Mouse (Mus musculus) MEL (cell line): ENCODE results near the gene Inpp4b. TPM values are rescaled to one million over a fixed set of nuclear protein-coding genes. Genes with fewer than 3 reads are reported as not detected.

Experiments used
- DNase-seq: peaks from one replicate; pipeline ENCODE4 v3.0.0; 2011; ENCODE audit warnings: low read depth, low spot score
- H3K27ac ChIP-seq: 2 replicates; pipeline ENCODE4 v1.5.1; 2012; ENCODE audit warnings: low read depth, mild to moderate bottlenecking, control low read depth, low read length, moderate library complexity; ENCODE audit not compliant: control insufficient read depth
- H3K27me3 ChIP-seq, 2 experiments: fragments of 150-350 bp in 1 of 2; sonication (generic) in 1 of 2; 2 replicates each; pipeline ENCODE4 v1.6.1; 2012; ENCODE audit warnings: low read length in 2 of 2, mild to moderate bottlenecking in 2 of 2, improper control_type of control experiment in 1 of 2, moderate library complexity in 1 of 2; ENCODE audit not compliant: insufficient read depth in 2 of 2, control insufficient read depth in 1 of 2
- H3K36me3 ChIP-seq, 2 experiments: 2 replicates each; pipeline ENCODE4 v1.6.1; 2012 to 2014; ENCODE audit warnings: low read length in 2 of 2, improper control_type of control experiment in 1 of 2, inconsistent platforms in 1 of 2, mild to moderate bottlenecking in 1 of 2; ENCODE audit not compliant: insufficient read depth in 2 of 2, control insufficient read depth in 1 of 2
- H3K4me1 ChIP-seq, 2 experiments: fragments of 150-350 bp in 1 of 2; sonication (generic) in 1 of 2; 2 replicates each; pipeline ENCODE4 v1.6.1; 2012; ENCODE audit warnings: low read length in 2 of 2, improper control_type of control experiment in 1 of 2, mild to moderate bottlenecking in 1 of 2; ENCODE audit not compliant: insufficient read depth in 2 of 2, control insufficient read depth in 1 of 2
- H3K4me3 ChIP-seq, 2 experiments: fragments of 150-350 bp in 1 of 2; sonication (generic) in 1 of 2; 2 replicates each; pipeline ENCODE4 v1.5.1; 2012; ENCODE audit warnings: low read depth in 2 of 2, low read length in 2 of 2, mild to moderate bottlenecking in 2 of 2, moderate library complexity in 2 of 2, control low read depth in 1 of 2, improper control_type of control experiment in 1 of 2; ENCODE audit not compliant: control insufficient read depth in 1 of 2, insufficient read depth in 1 of 2
- H3K79me2 ChIP-seq: 2 replicates; pipeline ENCODE4 v1.6.1; 2012; ENCODE audit warnings: mild to moderate bottlenecking, low read length, moderate library complexity; ENCODE audit not compliant: control insufficient read depth, poor library complexity, insufficient read depth
- H3K9ac ChIP-seq: 2 replicates; pipeline ENCODE4 v1.6.1; 2012; ENCODE audit warnings: low read depth, mild to moderate bottlenecking, control low read depth, low read length, moderate library complexity; ENCODE audit not compliant: control insufficient read depth, poor library complexity, severe bottlenecking
- H3K9me3 ChIP-seq: fragments of 150-350 bp; sonication (generic); replicated peaks from 2 replicates; pipeline ENCODE4 v1.6.1; 2012; ENCODE audit warnings: mild to moderate bottlenecking, low read length, improper control_type of control experiment, moderate library complexity; ENCODE audit not compliant: insufficient read depth
- CHD2 ChIP-seq: IDR thresholded peaks from 2 replicates; pipeline ENCODE4 v1.6.1; 2011; ENCODE audit warnings: low read length, improper control_type of control experiment
- CTCF ChIP-seq, 3 experiments: IDR thresholded peaks in 2 of 3; conservative IDR thresholded peaks in 1 of 3; 2 replicates each; pipeline ENCODE4 v1.5.1; 2011 to 2012; ENCODE audit warnings: low read length in 3 of 3, low read depth in 2 of 3, mild to moderate bottlenecking in 2 of 3, improper control_type of control experiment in 1 of 3, inconsistent platforms in 1 of 3, mixed read lengths in 1 of 3, moderate library complexity in 1 of 3; ENCODE audit not compliant: control insufficient read depth in 1 of 3, insufficient read depth in 1 of 3, poor library complexity in 1 of 3, severe bottlenecking in 1 of 3
- E2F4 ChIP-seq: IDR thresholded peaks from 2 replicates; pipeline ENCODE4 v1.6.1; 2011; ENCODE audit warnings: low read depth, low read length, improper control_type of control experiment, borderline replicate concordance
- EP300 ChIP-seq, 2 experiments: IDR thresholded peaks; 2 replicates each; pipeline ENCODE4 v1.6.1; 2011; ENCODE audit warnings: improper control_type of control experiment in 2 of 2, low read length in 2 of 2, low read depth in 1 of 2, mild to moderate bottlenecking in 1 of 2
- ETS1 ChIP-seq: IDR thresholded peaks from 2 replicates; pipeline ENCODE4 v1.6.1; 2012; ENCODE audit warnings: low read depth, mild to moderate bottlenecking, inconsistent platforms, low read length, improper control_type of control experiment, moderate library complexity
- GABPA ChIP-seq: IDR thresholded peaks from 2 replicates; pipeline ENCODE4 v1.6.1; 2012; ENCODE audit warnings: low read depth, mild to moderate bottlenecking, inconsistent platforms, low read length, improper control_type of control experiment, moderate library complexity
- GATA1 ChIP-seq: IDR thresholded peaks from 2 replicates; pipeline ENCODE4 v1.6.1; 2011; ENCODE audit warnings: low read depth, low read length, improper control_type of control experiment
- HCFC1 ChIP-seq: IDR thresholded peaks from 2 replicates; pipeline ENCODE4 v1.6.1; 2012; ENCODE audit warnings: low read depth, mild to moderate bottlenecking, inconsistent platforms, low read length, improper control_type of control experiment, moderate library complexity
- KAT2A ChIP-seq: conservative IDR thresholded peaks from 2 replicates; pipeline ENCODE4 v1.6.1; 2012; ENCODE audit warnings: low read depth, low read length, improper control_type of control experiment, inconsistent platforms
- MAZ ChIP-seq: IDR thresholded peaks from 2 replicates; pipeline ENCODE4 v1.6.1; 2012; ENCODE audit warnings: low read depth, mild to moderate bottlenecking, inconsistent platforms, low read length, improper control_type of control experiment
- MEF2A ChIP-seq: IDR thresholded peaks from 2 replicates; pipeline ENCODE4 v1.6.1; 2014; ENCODE audit warnings: low read depth, mild to moderate bottlenecking, inconsistent platforms, low read length, improper control_type of control experiment; ENCODE audit not compliant: poor library complexity, insufficient replicate concordance, severe bottlenecking; ENCODE audit errors: extremely low read depth
- MXI1 ChIP-seq: IDR thresholded peaks from 2 replicates; pipeline ENCODE4 v1.6.1; 2011; ENCODE audit warnings: mild to moderate bottlenecking, low read depth, low read length, improper control_type of control experiment
- MYB ChIP-seq: IDR thresholded peaks from 2 replicates; pipeline ENCODE4 v1.6.1; 2011; ENCODE audit warnings: mild to moderate bottlenecking, low read depth, low read length, improper control_type of control experiment
- MYC ChIP-seq: IDR thresholded peaks from 2 replicates; pipeline ENCODE4 v1.6.1; 2011; ENCODE audit warnings: low read depth, mild to moderate bottlenecking, low read length, improper control_type of control experiment, moderate library complexity
- NELFE ChIP-seq: IDR thresholded peaks from 2 replicates; pipeline ENCODE4 v1.6.1; 2011; ENCODE audit warnings: low read depth, low read length, improper control_type of control experiment
- NRF1 ChIP-seq: IDR thresholded peaks from 2 replicates; pipeline ENCODE4 v1.6.1; 2014; ENCODE audit warnings: low read depth, mild to moderate bottlenecking, inconsistent platforms, low read length, improper control_type of control experiment, moderate library complexity; ENCODE audit not compliant: poor library complexity, insufficient read depth, severe bottlenecking
- POLR2A ChIP-seq, 2 experiments: IDR thresholded peaks; 2 replicates each; pipeline ENCODE4 v1.6.1; 2011 to 2012; ENCODE audit warnings: low read length in 2 of 2, mild to moderate bottlenecking in 2 of 2, control low read depth in 1 of 2, improper control_type of control experiment in 1 of 2, low read depth in 1 of 2, moderate library complexity in 1 of 2; ENCODE audit not compliant: control insufficient read depth in 1 of 2, insufficient read depth in 1 of 2, poor library complexity in 1 of 2
- POLR2AphosphoS2 ChIP-seq: IDR thresholded peaks from 2 replicates; pipeline ENCODE4 v1.6.1; 2011; ENCODE audit warnings: low read length, improper control_type of control experiment
- POLR2AphosphoS5 ChIP-seq: IDR thresholded peaks from 2 replicates; pipeline ENCODE4 v1.6.1; 2012; ENCODE audit warnings: low read depth, borderline replicate concordance, mild to moderate bottlenecking, inconsistent platforms, low read length, moderate library complexity, mixed read lengths
- RAD21 ChIP-seq: IDR thresholded peaks from 2 replicates; pipeline ENCODE4 v1.6.1; 2011; ENCODE audit warnings: mild to moderate bottlenecking, low read depth, low read length, improper control_type of control experiment
- RCOR1 ChIP-seq: IDR thresholded peaks from 2 replicates; pipeline ENCODE4 v1.6.1; 2012; ENCODE audit warnings: low read depth, mild to moderate bottlenecking, inconsistent platforms, low read length, improper control_type of control experiment
- SIN3A ChIP-seq: IDR thresholded peaks from 2 replicates; pipeline ENCODE4 v1.6.1; 2012; ENCODE audit warnings: low read length, improper control_type of control experiment, inconsistent platforms
- TAL1 ChIP-seq: IDR thresholded peaks from 2 replicates; pipeline ENCODE4 v1.6.1; 2012; ENCODE audit warnings: mild to moderate bottlenecking, inconsistent platforms, low read length, moderate library complexity, mixed read lengths
- TBP ChIP-seq: IDR thresholded peaks from 2 replicates; pipeline ENCODE4 v1.8.0; 2011; ENCODE audit warnings: low read depth, low read length, improper control_type of control experiment
- TCF12 ChIP-seq: IDR thresholded peaks from 2 replicates; pipeline ENCODE4 v1.6.1; 2014; ENCODE audit warnings: low read depth, mild to moderate bottlenecking, inconsistent platforms, low read length, improper control_type of control experiment, moderate library complexity
- UBTF ChIP-seq: IDR thresholded peaks from 2 replicates; pipeline ENCODE4 v1.6.1; 2012; ENCODE audit warnings: low read depth, mild to moderate bottlenecking, inconsistent platforms, low read length, improper control_type of control experiment, moderate library complexity, borderline replicate concordance; ENCODE audit not compliant: insufficient read depth
- USF1 ChIP-seq: IDR thresholded peaks from 2 replicates; pipeline ENCODE4 v1.6.1; 2014; ENCODE audit warnings: low read depth, mild to moderate bottlenecking, inconsistent platforms, low read length, improper control_type of control experiment, moderate library complexity
- ZC3H11A ChIP-seq: IDR thresholded peaks from 2 replicates; pipeline ENCODE4 v1.6.1; 2012; ENCODE audit warnings: low read depth, mild to moderate bottlenecking, inconsistent platforms, low read length, improper control_type of control experiment
- ZKSCAN1 ChIP-seq: IDR thresholded peaks from 2 replicates; pipeline ENCODE4 v1.6.1; 2012; ENCODE audit warnings: low read depth, mild to moderate bottlenecking, inconsistent platforms, low read length, improper control_type of control experiment, moderate library complexity
- ZMIZ1 ChIP-seq: IDR thresholded peaks from 2 replicates; pipeline ENCODE4 v1.6.1; 2012; ENCODE audit warnings: low read depth, mild to moderate bottlenecking, inconsistent platforms, low read length, improper control_type of control experiment, moderate library complexity
- polyA plus RNA-seq, 2 experiments: library from polyadenylated mRNA; stranded (reverse) in 1 of 2; unstranded in 1 of 2; fragments of >175 nt in 1 of 2; fragments of >200 nt in 1 of 2; gene quantifications; 2 replicates each; pipeline versions ENCODE4 v1.2.1 to v1.2.4; 2012; ENCODE audit warnings: low replicate concordance in 2 of 2, low read depth in 1 of 2; ENCODE audit not compliant: insufficient read length in 2 of 2, insufficient read depth in 1 of 2, missing spikeins in 1 of 2
- total RNA-seq: library from RNA; depleted of rRNA; stranded (reverse); fragments of 300-350 nt; gene quantifications from 2 replicates; pipeline ENCODE4 v1.2.3, GENCODE M21; 2012

Inpp4b gene
- total and polyA plus RNA-seq, 3 experiments: 12.3 to 26.9 (median 13.6) TPM

GRCm38 (mm10) chr8:81707436-81707835 lies 365.1 kb downstream of the Inpp4b start:
- Histone ChIP-seq H3K27me3 (no peaks in the 10 kb centered on the region), H3K79me2 (no peaks in the 10 kb centered on the region), H3K9me3 (no peaks in the 10 kb centered on the region), H3K9ac (no peak overlapping the region), H3K36me3 (no peaks in the 10 kb centered on the region), H3K4me1 (no peaks in the 10 kb centered on the region), H3K27ac (no peak overlapping the region), H3K4me3 (no peak overlapping the region)
- no peak for TF ChIP-seq POLR2AphosphoS5
- TF ChIP-seq MYB: no peak
- TF ChIP-seq TCF12: no peak
- TF ChIP-seq TAL1: no peak
- TF ChIP-seq MEF2A: no peak
- TF ChIP-seq GATA1: no peak
- no peak for TF ChIP-seq POLR2A (IDR thresholded peaks at IDR 0.05; ENCODE audit: control insufficient read depth in 1 of 2, insufficient read depth in 1 of 2, low read depth in 1 of 2, low read length in 2 of 2, poor library complexity in 1 of 2)
- no peak for TF ChIP-seq HCFC1
- TF ChIP-seq KAT2A: no peak
- no peak for DNase-seq

- peak; percentile 58 for DNase-seq
- H3K36me3 ChIP-seq: peaks cover 0 to 20% of the 10 kb centered on the region in 2 experiments; a peak in 2 of 4 replicates
- no peak overlapping the region for H3K9ac ChIP-seq
- H3K27ac ChIP-seq: no peak overlapping the region
- H3K4me1 ChIP-seq: peaks cover 5 to 17% of the 10 kb centered on the region in 2 experiments
- H3K9me3 ChIP-seq: no peaks in the 10 kb centered on the region
- H3K4me3 ChIP-seq: no peak overlapping the region
- no peaks in the 10 kb centered on the region for H3K27me3 ChIP-seq
- H3K79me2 ChIP-seq: no peaks in the 10 kb centered on the region
- TF ChIP-seq NELFE (no peak), CHD2 (no peak), TBP (peak; percentile 58; the same call in 1 of the 2 replicates), ZC3H11A (no peak), MYB (peak; percentile 40; the same call in 1 of the 2 replicates), GATA1 (peak; percentile 71), ETS1 (peak; percentile 81), RAD21 (no peak), UBTF (no peak), MXI1 (0 out of 2 replicates have a peak, but pooled peaks have one; percentile 30), RCOR1 (peak; percentile 13; the same call in 1 of the 2 replicates), POLR2A (IDR thresholded peaks at IDR 0.05; ENCODE audit: control insufficient read depth in 1 of 2, insufficient read depth in 1 of 2, low read depth in 1 of 2, low read length in 2 of 2, poor library complexity in 1 of 2) (no peak), USF1 (no peak), ZKSCAN1 (no peak), POLR2AphosphoS5 (no peak), MAZ (no peak), POLR2AphosphoS2 (no peak), ZMIZ1 (peak; percentile 71; the same call in 1 of the 2 replicates), CTCF (IDR thresholded peaks at IDR 0.05 in 2 of 3, conservative IDR thresholded peaks at IDR 0.05 in 1 of 3; ENCODE audit: control insufficient read depth in 1 of 3, insufficient read depth in 1 of 3, low read depth in 2 of 3, low read length in 3 of 3, poor library complexity in 1 of 3, severe bottlenecking in 1 of 3) (no peak), E2F4 (no peak), TCF12 (0 out of 2 replicates have a peak, but pooled peaks have one; percentile 35), KAT2A (no peak), MYC (no peak), TAL1 (no peak), SIN3A (peak; percentile 35; the same call in 1 of the 2 replicates), GABPA (no peak), EP300 (IDR thresholded peaks at IDR 0.05; ENCODE audit: low read depth in 1 of 2, low read length in 2 of 2) (peak; percentile 49 to 56; a peak in 3 of 4 replicates), HCFC1 (no peak), NRF1 (no peak)
These were observed 389.0 kb downstream of the Inpp4b start for GRCm38 (mm10) chr8:81731332-81731731.
